Mouse (Mus musculus): ENCODE data around the gene H2-D1.
"Not testable (repeated sequence)": the region's sequence is repeated elsewhere in the genome, so short reads cannot be mapped to it uniquely, and the experiment has no call there.

Gene H2-D1

GRCm38 (mm10) chr17:35262664-35263522 is at the start of gene H2-D1:
H2-D1 (plus strand) TSS chr17:35262730.
- DNase-seq (ENCODE audit: low spot score in 2 of 2): peak; percentile 99

- no peak for DNase-seq (ENCODE audit: low spot score in 2 of 2)
Observed at GRCm38 (mm10) chr17:35213071-35213470, 49.5 kb upstream of the H2-D1 start.

- no peak for DNase-seq (ENCODE audit: low spot score in 2 of 2)
Observed at GRCm38 (mm10) chr17:35218516-35219193, 43.9 kb upstream of the H2-D1 start.

GRCm38 (mm10) chr17:35219601-35220041 is 42.9 kb upstream of the H2-D1 start:
- DNase-seq (ENCODE audit: low spot score in 2 of 2): no peak

GRCm38 (mm10) chr17:35220156-35220952 is 42.2 kb upstream of the H2-D1 start, which contains the start of gene Gm16181:
Gm16181 (plus strand) TSS chr17:35220834.
- DNase-seq (ENCODE audit: low spot score in 2 of 2): no peak

GRCm38 (mm10) chr17:35222299-35222698 is 40.2 kb upstream of the H2-D1 start:
- no peak for DNase-seq (ENCODE audit: low spot score in 2 of 2)

GRCm38 (mm10) chr17:35224641-35225040 is 37.9 kb upstream of the H2-D1 start:
- DNase-seq (ENCODE audit: low spot score in 2 of 2): no peak

GRCm38 (mm10) chr17:35225456-35225855 is 37.1 kb upstream of the H2-D1 start:
- DNase-seq (ENCODE audit: low spot score in 2 of 2): no peak

GRCm38 (mm10) chr17:35226561-35227046 is 35.9 kb upstream of the H2-D1 start:
- DNase-seq (ENCODE audit: low spot score in 2 of 2): no peak

GRCm38 (mm10) chr17:35231022-35231421 is 31.5 kb upstream of the H2-D1 start:
- DNase-seq (ENCODE audit: low spot score in 2 of 2): no peak

GRCm38 (mm10) chr17:35232043-35232442 is 30.5 kb upstream of the H2-D1 start:
- peak; percentile 75 to 83 for DNase-seq (ENCODE audit: low spot score in 2 of 2)

- DNase-seq (ENCODE audit: low spot score in 2 of 2): no peak
Observed at GRCm38 (mm10) chr17:35232659-35233058, 29.9 kb upstream of the H2-D1 start.

GRCm38 (mm10) chr17:35233114-35233980 is 29.2 kb upstream of the H2-D1 start, which contains the start of gene Atp6v1g2:
Atp6v1g2 (plus strand) TSS chr17:35233660.
- DNase-seq (ENCODE audit: low spot score in 2 of 2): no peak

GRCm38 (mm10) chr17:35234090-35234489 is 28.4 kb upstream of the H2-D1 start:
- DNase-seq (ENCODE audit: low spot score in 2 of 2): not testable (repeated sequence)

- peak; percentile 40 to 46 for DNase-seq (ENCODE audit: low spot score in 2 of 2)
Observed at GRCm38 (mm10) chr17:35234903-35235302, 27.6 kb upstream of the H2-D1 start.

- DNase-seq (ENCODE audit: low spot score in 2 of 2): peak; percentile 79 to 91
Observed at GRCm38 (mm10) chr17:35235614-35236389, 26.7 kb upstream of the H2-D1 start, which contains the start of gene Nfkbil1. Nfkbil1 (minus strand) TSS chr17:35235792.

- peak; percentile 97 to 98 for DNase-seq (ENCODE audit: low spot score in 2 of 2)
Observed at GRCm38 (mm10) chr17:35236390-35236746, 26.2 kb upstream of the H2-D1 start.

- DNase-seq (ENCODE audit: low spot score in 2 of 2): no peak
Observed at GRCm38 (mm10) chr17:35236996-35237395, 25.5 kb upstream of the H2-D1 start.

- DNase-seq (ENCODE audit: low spot score in 2 of 2): no peak
Observed at GRCm38 (mm10) chr17:35237504-35237903, 25.0 kb upstream of the H2-D1 start.

GRCm38 (mm10) chr17:35239700-35240099 is 22.8 kb upstream of the H2-D1 start:
- DNase-seq (ENCODE audit: low spot score in 2 of 2): no peak
